Comparison of ENCODE assay signal across 11 mouse cellular contexts in the genomic region with DNA sequence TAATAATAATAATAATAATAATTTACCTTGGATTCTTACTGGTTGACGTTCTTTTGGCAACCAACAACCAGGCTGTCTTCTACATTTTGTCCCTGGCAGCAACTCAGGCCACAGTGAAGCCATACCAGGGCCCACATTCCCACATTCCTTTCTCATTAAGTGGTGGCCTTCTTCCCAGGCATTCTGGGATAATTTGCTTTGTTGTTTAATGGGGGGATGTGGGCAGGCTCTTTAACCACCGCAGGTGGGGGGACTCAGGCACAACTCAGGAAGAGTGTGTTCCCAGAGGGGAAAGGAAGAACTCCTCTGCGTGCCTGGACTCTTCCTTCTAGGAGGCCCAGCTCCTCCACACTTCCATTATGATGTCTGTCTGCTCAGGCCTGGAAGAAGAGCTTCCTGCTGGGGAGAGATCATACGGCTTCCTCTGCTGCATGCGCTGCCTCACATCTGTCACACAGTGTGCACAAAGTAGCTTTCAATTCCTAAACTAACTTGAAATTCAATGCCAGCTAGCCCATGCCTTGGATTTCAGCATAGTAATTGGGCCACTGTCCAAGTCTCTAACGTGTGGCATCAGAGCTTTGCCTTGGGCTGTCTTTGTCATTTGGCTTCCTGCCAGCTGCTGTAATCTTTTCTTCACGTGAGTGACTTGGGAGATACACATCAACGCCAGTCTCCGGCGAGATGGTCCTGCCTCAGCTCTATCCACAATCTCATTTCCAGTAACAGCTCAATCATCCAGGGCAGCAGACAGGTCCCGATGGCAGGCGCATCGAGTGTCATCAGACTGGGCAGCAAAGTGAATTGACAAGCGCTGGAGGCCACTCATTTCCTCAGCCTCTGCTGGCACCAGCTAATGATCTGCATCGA. TPM values are rescaled to one million over a fixed set of nuclear protein-coding genes. Genes with fewer than 3 reads are reported as not detected.
DNase-seq lines count a peak whose midpoint lies in the region; ATAC-seq and TF ChIP-seq lines count a peak whose summit lies in the region.
"Had no signal": no experiment of that assay in that cellular context is flagged by ENCODE, and none has a peak within 500 bp of the region (broad histone marks: within the 10 kb centered on the region; RNA-seq: fewer than 3 reads in every experiment).

No protein-coding gene starts in this region.

- no peak overlapping the region for H3K27ac ChIP-seq in spleen, adult 2 months (ENCODE audit: insufficient read depth, low read length)
- H3K27ac ChIP-seq in hindbrain, embryonic 15.5 days (replicated peaks): peak overlapping the region; percentile 43; the same call in 1 of the 2 replicates
- no peak overlapping the region for H3K27ac ChIP-seq in liver, postnatal 0 days (ENCODE audit: low read depth)
- no peak overlapping the region for H3K27ac ChIP-seq in liver, embryonic 12.5 days

- peak; percentile 16 for DNase-seq in adrenal gland, adult 2 months
- DNase-seq in adrenal gland, postnatal 4 days (ENCODE audit: low spot score in 2 of 2): no peak
- DNase-seq in spleen, adult 2 months (ENCODE audit: low read depth in 1 of 2, low spot score in 2 of 2): peak; percentile 14
- no peak for DNase-seq in spleen, postnatal 10 days (ENCODE audit: low spot score in 2 of 2)
- peak; percentile 69 for DNase-seq in retina, postnatal 1 day
- no peak for DNase-seq in liver, postnatal 0 days
- DNase-seq: thymus, postnatal 14 days had no signal

- H3K4me3 ChIP-seq in spleen, adult 2 months (ENCODE audit: extremely low read depth, insufficient read depth, insufficient read length): no peak overlapping the region
- no peak overlapping the region for H3K4me3 ChIP-seq in hindbrain, embryonic 15.5 days
- no peak overlapping the region for H3K4me3 ChIP-seq in liver, postnatal 0 days (ENCODE audit: low read depth, low read length)
- H3K4me3 ChIP-seq in liver, embryonic 12.5 days: no peak overlapping the region
- H3K4me3 ChIP-seq: myocyte had no signal

- no peaks in the 10 kb centered on the region for H3K27me3 ChIP-seq in spleen, adult 2 months (ENCODE audit: control insufficient read depth, insufficient read depth, low read length)
- no peaks in the 10 kb centered on the region for H3K27me3 ChIP-seq in hindbrain, embryonic 15.5 days
- H3K27me3 ChIP-seq in liver, postnatal 0 days (ENCODE audit: insufficient read depth, low read length): no peaks in the 10 kb centered on the region
- peaks cover 11% of the 10 kb centered on the region; the same call in 1 of the 2 replicates for H3K27me3 ChIP-seq in liver, embryonic 12.5 days (replicated peaks)

- H3K9ac ChIP-seq in hindbrain, embryonic 15.5 days: no peak overlapping the region
- no peak overlapping the region for H3K9ac ChIP-seq in liver, postnatal 0 days (replicated peaks)
- no peak overlapping the region for H3K9ac ChIP-seq in liver, embryonic 12.5 days

- 31% methylated on average over 15 of the region's 15 CpGs for WGBS in spleen, adult 2 months
- 32% methylated on average over 15 of the region's 15 CpGs for WGBS in hindbrain, embryonic 15.5 days
- 42% methylated on average over 15 of the region's 15 CpGs for WGBS in liver, postnatal 0 days (ENCODE audit: insufficient replicate concordance)
- WGBS in liver, embryonic 12.5 days (ENCODE audit: insufficient replicate concordance): 30% methylated on average over 15 of the region's 15 CpGs

- no peak for TF ChIP-seq EP300 in liver, postnatal 0 days (IDR thresholded peaks at IDR 0.05; ENCODE audit: low read depth)

- no peaks in the 10 kb centered on the region for H3K36me3 ChIP-seq in spleen, adult 2 months (ENCODE audit: control insufficient read depth, insufficient read depth, low read length)
- no peaks in the 10 kb centered on the region for H3K36me3 ChIP-seq in hindbrain, embryonic 15.5 days
- H3K36me3 ChIP-seq in liver, postnatal 0 days (replicated peaks; ENCODE audit: insufficient read depth, low read length): no peaks in the 10 kb centered on the region
- no peaks in the 10 kb centered on the region for H3K36me3 ChIP-seq in liver, embryonic 12.5 days

- H3K9me3 ChIP-seq in hindbrain, embryonic 15.5 days: no peaks in the 10 kb centered on the region
- no peaks in the 10 kb centered on the region for H3K9me3 ChIP-seq in liver, postnatal 0 days (ENCODE audit: low read length)
- H3K9me3 ChIP-seq in liver, embryonic 12.5 days (replicated peaks): no peaks in the 10 kb centered on the region

- no peak overlapping the region for H3K4me2 ChIP-seq in hindbrain, embryonic 15.5 days
- no peak overlapping the region for H3K4me2 ChIP-seq in liver, postnatal 0 days (ENCODE audit: low read depth, low read length)
- H3K4me2 ChIP-seq in liver, embryonic 12.5 days: no peak overlapping the region

- H3K4me1 ChIP-seq in spleen, adult 2 months (ENCODE audit: control insufficient read depth, insufficient read depth, insufficient read length): peaks cover 24% of the 10 kb centered on the region; the same call in 1 of the 2 replicates
- H3K4me1 ChIP-seq in hindbrain, embryonic 15.5 days (replicated peaks): peaks cover 4% of the 10 kb centered on the region; the same call in 1 of the 2 replicates
- no peaks in the 10 kb centered on the region for H3K4me1 ChIP-seq in liver, postnatal 0 days (ENCODE audit: insufficient read depth)
- no peaks in the 10 kb centered on the region for H3K4me1 ChIP-seq in liver, embryonic 12.5 days

- TF ChIP-seq POLR2A in spleen, adult 2 months (IDR thresholded peaks at IDR 0.05; ENCODE audit: low read depth, low read length): no peak

- ATAC-seq in hindbrain, embryonic 15.5 days (ENCODE audit: low FRiP score, low read depth): peak; percentile 59
- ATAC-seq in liver, postnatal 0 days: no peak
- ATAC-seq in liver, embryonic 12.5 days: no peak

- TF ChIP-seq CTCF in spleen, adult 2 months (IDR thresholded peaks at IDR 0.05; ENCODE audit: extremely low read depth, insufficient read depth, insufficient read length, insufficient replicate concordance): no peak
- no peak for TF ChIP-seq CTCF in liver, postnatal 0 days (IDR thresholded peaks at IDR 0.05; ENCODE audit: low read depth)

RNA-seq across cellular contexts. Expression of gene Aff3, which starts 31.3 kb away (rescaled TPM):
- 1 to 10 TPM; 3.0 to 3.5 TPM for total RNA-seq in adrenal gland, adult 2 months (2021)
- polyA plus RNA-seq in adrenal gland, adult 2 months (2012; rRNA removed): 2.9 TPM in 2 replicates
- total RNA-seq in adrenal gland, postnatal 4 days (2021): 10 to 100 TPM; 15.3 to 16.4 TPM
- polyA plus RNA-seq in spleen, adult 2 months (2012; rRNA removed): 20.2 and 26.9 TPM in 2 replicates
- 33.4 and 37.8 TPM in 2 replicates for polyA plus RNA-seq in hindbrain, embryonic 15.5 days (2015; fragmentation: Nextera tagmentation; extraction: Ambion mirVana)
- polyA plus RNA-seq in liver, postnatal 0 days (2015; fragmentation: Nextera tagmentation; extraction: Ambion mirVana): 0.81 and 1.1 TPM in 2 replicates
- 1.5 and 2.9 TPM in 2 replicates for polyA plus RNA-seq in liver, embryonic 12.5 days (2016; fragmentation: Nextera tagmentation; extraction: Ambion mirVana)
- polyA plus RNA-seq: C2C12, myocyte had no signal

Comparison
In these comparisons a context has a peak if more than half of its experiments do, and no peak if none do; other contexts are left out.
1. DNase-seq: peak in adrenal gland, adult 2 months (single experiment), spleen, adult 2 months (2 of 2) and retina, postnatal 1 day (single experiment); none in adrenal gland, postnatal 4 days (0 of 2), spleen, postnatal 10 days (0 of 2) and liver, postnatal 0 days (single experiment).